Mouse (Mus musculus) forebrain, embryonic 15.5 days (tissue): ENCODE results near the gene Tox2. TPM values are rescaled to one million over a fixed set of nuclear protein-coding genes. Genes with fewer than 3 reads are reported as not detected.

Experiments
- ATAC-seq: fragments of 200-750 bp; cut with Nextera tagmentation; replicated peaks from 2 replicates; pipeline ENCODE4 v1.8.0; 2017; ENCODE audit warnings: mild to moderate bottlenecking, moderate TSS enrichment, moderate library complexity
- H3K27ac ChIP-seq: fragments of 300-500 bp; sonication (generic); replicated peaks from 2 replicates; pipeline ENCODE4 v1.5.1; 2015; ENCODE audit warnings: mild to moderate bottlenecking, inconsistent platforms
- H3K27me3 ChIP-seq: fragments of 300-500 bp; sonication (generic); 2 replicates; pipeline ENCODE4 v1.6.1; 2015; ENCODE audit warnings: inconsistent platforms
- H3K36me3 ChIP-seq: fragments of 300-500 bp; sonication (generic); 2 replicates; pipeline ENCODE4 v1.6.1; 2015; ENCODE audit warnings: mild to moderate bottlenecking, inconsistent platforms
- H3K4me1 ChIP-seq: fragments of 300-500 bp; sonication (generic); 2 replicates; pipeline ENCODE4 v1.6.1; 2015; ENCODE audit warnings: inconsistent platforms
- H3K4me2 ChIP-seq: fragments of 300-500 bp; sonication (generic); replicated peaks from 2 replicates; pipeline ENCODE4 v1.6.1; 2015; ENCODE audit warnings: mild to moderate bottlenecking, inconsistent platforms
- H3K4me3 ChIP-seq: fragments of 300-500 bp; sonication (generic); 2 replicates; pipeline ENCODE4 v1.5.1; 2015; ENCODE audit warnings: mild to moderate bottlenecking, inconsistent platforms
- H3K9ac ChIP-seq: fragments of 300-500 bp; sonication (generic); replicated peaks from 2 replicates; pipeline ENCODE4 v1.6.1; 2015; ENCODE audit warnings: mild to moderate bottlenecking, inconsistent platforms
- H3K9me3 ChIP-seq: fragments of 300-500 bp; sonication (generic); 2 replicates; pipeline ENCODE4 v1.6.1; 2016; ENCODE audit warnings: inconsistent platforms
- WGBS: fragments of 180-500 bp; shearing (Covaris S2); methylation state at CpG from one replicate; pipeline ENCODE4 v1.1.7; 2015; ENCODE audit warnings: mixed read lengths; 5-methylcytosine and 5-hydroxymethylcytosine counted together
- polyA plus RNA-seq: library from polyadenylated mRNA; unstranded; fragments of >200 nt; fragmentation: Nextera tagmentation; extraction: Ambion mirVana; gene quantifications from 2 replicates; pipeline ENCODE4 v1.2.1, GENCODE M21; 2015

Gene Tox2
- polyA plus RNA-seq, 1 experiment from 2014 or later, result 18.1 TPM

- Histone ChIP-seq H3K27me3 (peaks cover 7% of the 10 kb centered on the region; the same call in 1 of the 2 replicates), H3K4me1 (peaks cover 72% of the 10 kb centered on the region), H3K4me3 (no peak overlapping the region), H3K9ac (no peak overlapping the region), H3K4me2 (no peak overlapping the region), H3K36me3 (no peaks in the 10 kb centered on the region), H3K9me3 (no peaks in the 10 kb centered on the region), H3K27ac (peak overlapping the region; percentile 61)
- peak; percentile 42 for ATAC-seq
- 26% methylated on average over 14 of the region's 14 CpGs for WGBS
Observed at GRCm38 (mm10) chr2:163300069-163301060, 97.4 kb downstream of the Tox2 start.

- Histone ChIP-seq H3K4me3 (no peak overlapping the region), H3K36me3 (no peaks in the 10 kb centered on the region), H3K9me3 (no peaks in the 10 kb centered on the region), H3K27ac (no peak overlapping the region), H3K4me2 (no peak overlapping the region), H3K9ac (no peak overlapping the region), H3K4me1 (peaks cover 62% of the 10 kb centered on the region), H3K27me3 (no peaks in the 10 kb centered on the region; the same call in 1 of the 2 replicates)
- ATAC-seq, result no peak
- WGBS, result 58% methylated on average over 5 of the region's 5 CpGs
Observed at GRCm38 (mm10) chr2:163301641-163302040, 98.7 kb downstream of the Tox2 start.

- no peaks in the 10 kb centered on the region for H3K9me3 ChIP-seq
- H3K27me3 ChIP-seq, result no peaks in the 10 kb centered on the region
- no peak overlapping the region for H3K4me2 ChIP-seq
- no peak overlapping the region for H3K9ac ChIP-seq
- peak; percentile 58 for ATAC-seq
- H3K4me1 ChIP-seq, result peaks cover 48% of the 10 kb centered on the region
- H3K4me3 ChIP-seq, result no peak overlapping the region
- WGBS, result 38% methylated on average over 9 of the region's 9 CpGs
- no peaks in the 10 kb centered on the region for H3K36me3 ChIP-seq
- no peak overlapping the region for H3K27ac ChIP-seq
Observed at GRCm38 (mm10) chr2:163303037-163303436, 100.1 kb downstream of the Tox2 start.

GRCm38 (mm10) chr2:163309376-163309775 lies 106.5 kb downstream of the Tox2 start:
- Histone ChIP-seq H3K4me1 (peaks cover 4% of the 10 kb centered on the region; the same call in 1 of the 2 replicates), H3K9ac (no peak overlapping the region), H3K27me3 (no peaks in the 10 kb centered on the region), H3K4me2 (no peak overlapping the region), H3K4me3 (no peak overlapping the region), H3K36me3 (no peaks in the 10 kb centered on the region), H3K27ac (peak overlapping the region; percentile 6; the same call in 1 of the 2 replicates), H3K9me3 (no peaks in the 10 kb centered on the region)
- ATAC-seq, result 0 out of 2 replicates have a peak, but pooled peaks have one; percentile 48
- WGBS, result 72% methylated on average over 17 of the region's 17 CpGs

GRCm38 (mm10) chr2:163310163-163310688 lies 107.3 kb downstream of the Tox2 start:
- H3K9ac ChIP-seq, result no peak overlapping the region
- H3K4me1 ChIP-seq, result peaks cover 4% of the 10 kb centered on the region; the same call in 1 of the 2 replicates
- no peak overlapping the region for H3K4me2 ChIP-seq
- no peak for ATAC-seq
- H3K36me3 ChIP-seq, result no peaks in the 10 kb centered on the region
- no peaks in the 10 kb centered on the region for H3K27me3 ChIP-seq
- no peaks in the 10 kb centered on the region for H3K9me3 ChIP-seq
- H3K27ac ChIP-seq, result no peak overlapping the region; the same call in 1 of the 2 replicates
- no peak overlapping the region for H3K4me3 ChIP-seq
- WGBS, result 84% methylated on average over 11 of the region's 11 CpGs

- H3K36me3 ChIP-seq, result no peaks in the 10 kb centered on the region
Observed at GRCm38 (mm10) chr2:163317281-163317680, 114.4 kb downstream of the Tox2 start.

GRCm38 (mm10) chr2:163318777-163319176 lies 115.9 kb downstream of the Tox2 start:
- Histone ChIP-seq H3K9ac (no peak overlapping the region), H3K9me3 (no peaks in the 10 kb centered on the region), H3K27ac (no peak overlapping the region), H3K36me3 (no peaks in the 10 kb centered on the region), H3K27me3 (peaks cover 4% of the 10 kb centered on the region; the same call in 1 of the 2 replicates), H3K4me1 (no peaks in the 10 kb centered on the region), H3K4me3 (no peak overlapping the region), H3K4me2 (no peak overlapping the region)
- ATAC-seq, result no peak
- WGBS, result 85% methylated on average over 3 of the region's 3 CpGs

More at GRCm38 (mm10) chr2:163317281-163317680, 114.4 kb downstream of the Tox2 start:
- Histone ChIP-seq H3K4me1 (no peaks in the 10 kb centered on the region), H3K4me3 (no peak overlapping the region), H3K27ac (no peak overlapping the region), H3K9me3 (no peaks in the 10 kb centered on the region), H3K9ac (no peak overlapping the region), H3K27me3 (no peaks in the 10 kb centered on the region), H3K4me2 (no peak overlapping the region)
- 71% methylated on average over 4 of the region's 4 CpGs for WGBS
- no peak for ATAC-seq

- no peaks in the 10 kb centered on the region for H3K9me3 ChIP-seq
- H3K4me1 ChIP-seq, result no peaks in the 10 kb centered on the region
- 40% methylated on average over 1 of the region's 1 CpGs for WGBS
- ATAC-seq, result no peak
- H3K9ac ChIP-seq, result no peak overlapping the region
- H3K4me2 ChIP-seq, result no peak overlapping the region
- H3K27ac ChIP-seq, result no peak overlapping the region
- no peaks in the 10 kb centered on the region for H3K36me3 ChIP-seq
- peaks cover 4% of the 10 kb centered on the region; the same call in 1 of the 2 replicates for H3K27me3 ChIP-seq
- no peak overlapping the region for H3K4me3 ChIP-seq
Observed at GRCm38 (mm10) chr2:163323163-163323562, 120.2 kb downstream of the Tox2 start.

- no peak overlapping the region for H3K27ac ChIP-seq
- H3K9ac ChIP-seq, result no peak overlapping the region
- WGBS, result 22% methylated on average over 7 of the region's 7 CpGs
- no peak overlapping the region for H3K4me2 ChIP-seq
- no peak overlapping the region for H3K4me3 ChIP-seq
- peaks cover 17% of the 10 kb centered on the region; the same call in 1 of the 2 replicates for H3K27me3 ChIP-seq
- no peak for ATAC-seq
- H3K36me3 ChIP-seq, result no peaks in the 10 kb centered on the region
- H3K9me3 ChIP-seq, result no peaks in the 10 kb centered on the region
- no peaks in the 10 kb centered on the region for H3K4me1 ChIP-seq
Observed at GRCm38 (mm10) chr2:163330742-163331141, 127.8 kb downstream of the Tox2 start.

GRCm38 (mm10) chr2:163331423-163331822 lies 128.5 kb downstream of the Tox2 start:
- no peaks in the 10 kb centered on the region for H3K4me1 ChIP-seq
- H3K36me3 ChIP-seq, result no peaks in the 10 kb centered on the region
- no peak overlapping the region for H3K9ac ChIP-seq
- no peak overlapping the region for H3K4me2 ChIP-seq
- peaks cover 21% of the 10 kb centered on the region; the same call in 1 of the 2 replicates for H3K27me3 ChIP-seq
- 84% methylated on average over 6 of the region's 6 CpGs for WGBS
- no peak overlapping the region for H3K27ac ChIP-seq
- no peak for ATAC-seq
- H3K4me3 ChIP-seq, result no peak overlapping the region
- H3K9me3 ChIP-seq, result no peaks in the 10 kb centered on the region

GRCm38 (mm10) chr2:163332368-163333055 lies 129.6 kb downstream of the Tox2 start:
- no peaks in the 10 kb centered on the region for H3K4me1 ChIP-seq
- H3K27ac ChIP-seq, result no peak overlapping the region
- H3K4me3 ChIP-seq, result no peak overlapping the region
- no peaks in the 10 kb centered on the region for H3K9me3 ChIP-seq
- no peaks in the 10 kb centered on the region for H3K36me3 ChIP-seq
- WGBS, result 65% methylated on average over 13 of the region's 13 CpGs
- H3K4me2 ChIP-seq, result no peak overlapping the region
- H3K27me3 ChIP-seq, result peaks cover 32% of the 10 kb centered on the region
- peak; percentile 45; the same call in 1 of the 2 replicates for ATAC-seq
- no peak overlapping the region for H3K9ac ChIP-seq

- Histone ChIP-seq H3K36me3 (no peaks in the 10 kb centered on the region), H3K4me1 (peaks cover 15% of the 10 kb centered on the region), H3K4me3 (no peak overlapping the region), H3K9me3 (no peaks in the 10 kb centered on the region), H3K9ac (no peak overlapping the region), H3K27me3 (peaks cover 61% of the 10 kb centered on the region), H3K4me2 (no peak overlapping the region), H3K27ac (no peak overlapping the region)
- ATAC-seq, result peak; percentile 75
- WGBS, result 15% methylated on average over 9 of the region's 9 CpGs
Observed at GRCm38 (mm10) chr2:163340263-163340662, 137.3 kb downstream of the Tox2 start.
